Mouse (Mus musculus) adrenal gland, adult 8-10 months (tissue): ENCODE results near the gene Rab11b. TPM values are rescaled to one million over a fixed set of nuclear protein-coding genes. Genes with fewer than 3 reads are reported as not detected.

Experiments
- DNase-seq: peaks from one replicate; pipeline ENCODE4 v3.0.0; 2022
- total RNA-seq, 4 experiments: library from RNA; stranded (reverse); gene quantifications; 2 replicates each; pipeline ENCODE4 v1.2.4; 2022

Rab11b gene
- total RNA-seq, 4 experiments from 2014 or later: 251 to 297 (median 270) TPM

DNA sequence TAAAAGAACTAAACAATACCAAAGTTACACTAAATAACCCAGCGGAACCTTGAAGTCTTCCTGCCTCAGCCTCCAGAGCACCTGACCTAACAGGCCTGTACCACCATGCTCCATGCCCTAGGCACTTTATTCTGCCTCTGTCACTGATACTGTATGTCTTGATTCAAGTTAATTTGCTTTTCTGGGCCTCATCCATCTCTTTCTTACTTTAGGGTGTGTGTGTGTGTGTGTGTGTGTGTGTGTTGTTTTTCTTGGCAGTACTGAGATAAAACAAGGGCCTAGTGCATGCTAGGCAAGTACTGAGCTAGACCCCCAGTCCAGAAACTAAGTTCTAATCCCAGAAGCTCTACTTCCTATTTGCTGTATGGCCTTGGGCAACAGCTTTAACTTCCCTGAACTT, 43.1 kb downstream of the Rab11b start:
- no peak for DNase-seq

DNA sequence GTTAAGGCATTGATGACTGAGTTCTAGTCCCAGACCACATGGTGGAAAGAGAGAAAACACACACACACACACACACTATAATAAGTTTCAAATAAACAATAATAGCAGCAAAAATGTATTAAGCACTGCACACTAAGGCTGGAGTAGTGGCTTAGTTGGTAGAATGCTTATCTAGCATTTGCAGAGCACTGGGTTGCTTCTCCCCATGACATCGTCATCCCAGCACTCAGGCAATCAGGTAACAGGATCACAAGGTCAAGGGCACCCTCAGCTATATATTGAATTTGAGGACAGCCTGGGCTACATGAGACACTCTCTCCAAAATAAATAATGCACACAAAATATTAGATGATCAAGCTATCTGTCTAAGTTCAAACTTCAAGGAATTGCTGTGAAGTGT, 45.6 kb downstream of the Rab11b start:
- DNase-seq: no peak

DNA sequence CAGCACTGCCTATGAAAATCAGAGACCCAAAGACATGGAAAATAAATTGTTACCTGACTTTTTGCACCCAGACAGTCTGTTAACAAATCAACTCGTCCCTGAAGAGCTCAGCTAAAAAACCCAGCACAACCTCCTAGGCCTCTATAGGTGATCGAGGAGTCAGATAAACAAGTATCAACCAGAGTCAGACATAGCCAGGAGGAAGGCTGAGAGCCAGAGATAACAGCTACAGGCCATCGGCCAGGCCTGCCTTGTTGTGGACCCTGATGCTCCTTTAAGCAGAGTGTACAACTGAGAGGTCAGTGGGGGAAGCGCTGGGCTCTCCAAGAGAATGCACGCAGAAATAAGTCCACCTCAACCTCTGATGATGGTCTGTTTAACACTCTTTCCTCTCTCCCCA, 47.1 kb downstream of the Rab11b start:
- DNase-seq: no peak

DNA sequence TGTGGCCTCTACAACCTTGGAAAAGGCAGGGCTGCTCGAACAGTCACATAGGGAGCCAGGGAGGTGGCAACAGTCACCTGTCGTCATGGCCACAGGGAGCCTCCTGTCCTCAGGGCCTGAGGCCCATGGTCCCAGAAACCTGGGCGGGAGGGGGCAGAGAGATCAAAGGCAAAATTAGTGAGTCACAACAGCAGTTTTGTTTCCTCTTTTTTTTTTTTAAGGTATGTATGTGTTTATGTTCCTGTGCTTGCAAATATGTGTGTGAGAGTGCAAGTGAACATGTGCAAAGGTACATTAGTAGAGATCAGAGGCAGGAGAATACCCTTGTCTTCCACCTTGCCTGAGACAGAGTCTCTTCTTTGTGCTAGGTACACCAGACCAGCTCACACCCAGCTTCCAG, 50.5 kb downstream of the Rab11b start:
- DNase-seq: no peak

DNA sequence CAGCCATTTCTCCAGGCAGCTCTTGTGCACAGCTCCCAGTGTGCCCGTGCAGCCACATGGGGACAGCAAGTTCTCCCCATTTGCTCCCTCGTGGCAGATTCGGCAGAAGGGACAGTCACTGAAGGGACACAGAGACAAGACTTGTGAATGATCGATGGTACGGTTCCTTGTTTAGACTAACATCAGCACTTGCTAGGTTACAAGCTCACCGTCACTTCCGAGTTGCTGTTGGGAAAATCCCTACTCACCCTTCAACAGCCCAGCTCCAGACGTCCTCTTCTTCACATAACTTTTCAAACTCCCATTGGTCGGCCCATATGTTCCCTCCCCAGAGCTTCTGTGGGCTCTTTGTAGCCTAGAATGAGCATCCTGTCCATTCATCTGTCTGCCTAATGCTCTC, 57.2 kb downstream of the Rab11b start:
- DNase-seq: no peak

DNA sequence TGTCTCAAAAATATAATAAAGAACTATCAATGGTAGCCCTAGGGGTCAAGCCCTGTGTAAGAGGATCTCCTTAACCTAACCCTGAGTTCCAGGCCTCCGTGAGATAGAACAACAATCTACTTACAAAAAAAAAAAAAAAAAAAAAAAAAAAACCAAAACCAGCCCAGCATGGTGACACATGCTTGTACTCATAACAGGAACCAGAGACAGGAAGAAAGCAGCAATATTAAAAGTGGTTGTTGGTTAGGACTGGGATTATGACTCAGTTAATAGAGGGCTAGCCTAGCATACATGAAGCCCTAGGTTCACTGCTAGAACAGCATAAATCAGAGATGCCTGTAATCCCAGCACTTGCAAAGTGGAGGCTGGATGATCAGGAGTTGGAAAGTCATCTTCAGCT, 58.2 kb downstream of the Rab11b start:
- no peak for DNase-seq

DNA sequence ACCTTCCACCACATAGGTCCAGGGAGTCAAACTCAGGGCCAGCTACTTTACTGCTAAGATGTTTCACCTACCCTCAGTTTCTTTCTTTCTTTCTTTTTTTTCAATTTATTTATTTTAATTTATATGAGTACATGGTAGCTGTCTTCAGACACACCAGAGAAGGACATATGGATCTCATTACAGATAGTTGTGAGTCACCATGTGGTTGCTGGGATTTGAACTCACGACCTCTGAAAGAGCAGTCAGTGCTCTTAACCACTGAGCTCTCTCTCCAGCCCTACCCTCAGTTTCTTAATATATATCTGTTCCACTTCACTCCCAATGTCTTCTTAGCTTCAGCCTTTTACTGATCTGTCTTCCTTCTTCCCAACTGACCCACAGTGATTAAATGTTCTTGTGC, 64.9 kb downstream of the Rab11b start:
- DNase-seq: no peak

Other genes starting within 250 kb of the Rab11b start
- gene Adamts10, start 236.3 kb downstream of the Rab11b start, total RNA-seq: 10 to 100 TPM; 26.5 to 40.7 (median 30.1) TPM
- 10 to 100 TPM in 1 of 4 experiments, 1 to 10 TPM in 3; 4.3 to 11.1 (median 6.1) TPM for gene Myo1f, start 204.8 kb downstream of the Rab11b start, total RNA-seq
- gene Zfp414, start 131.4 kb downstream of the Rab11b start, total RNA-seq: 10 to 100 TPM; 35.0 to 68.4 (median 50.1) TPM
- gene Pram1, start 122.5 kb downstream of the Rab11b start, total RNA-seq: 1 to 10 TPM in 2 of 4 experiments, under 1 TPM in 1, not detected in 1; 0.87 to 2.2 (median 2.1) TPM
- 100 to 1,000 TPM; 130 to 158 (median 141) TPM for gene Hnrnpm, start 73.7 kb downstream of the Rab11b start, total RNA-seq
- 100 to 1,000 TPM in 3 of 4 experiments, 10 to 100 TPM in 1; 96.1 to 125 (median 112) TPM for gene March2, start 41.9 kb downstream of the Rab11b start, total RNA-seq
- gene Angptl4, start 21.3 kb upstream of the Rab11b start, total RNA-seq: 10 to 100 TPM; 37.2 to 78.4 (median 46.3) TPM
- 100 to 1,000 TPM in 3 of 4 experiments, 10 to 100 TPM in 1; 69.8 to 130 (median 111) TPM for gene Kank3, start 50.0 kb upstream of the Rab11b start, total RNA-seq
- gene Rps28, start 64.0 kb upstream of the Rab11b start, total RNA-seq: 1,000 to 10,000 TPM; 1,538 to 1,820 (median 1,607) TPM
- 100 to 1,000 TPM; 371 to 504 (median 430) TPM for gene Ndufa7, start 64.0 kb upstream of the Rab11b start, total RNA-seq
- gene Cd320, start 82.6 kb upstream of the Rab11b start, total RNA-seq: 10 to 100 TPM; 29.5 to 63.3 (median 37.6) TPM
- not detected for gene Gm7029, start 113.3 kb upstream of the Rab11b start, total RNA-seq
- 1 to 10 TPM; 1.7 to 3.2 (median 2.6) TPM for gene Kifc1, start 130.1 kb upstream of the Rab11b start, total RNA-seq
- gene Platr17, start 144.6 kb upstream of the Rab11b start, total RNA-seq: not detected
- gene Daxx, start 148.9 kb upstream of the Rab11b start, total RNA-seq: 10 to 100 TPM; 30.2 to 36.2 (median 33.8) TPM
- 100 to 1,000 TPM; 195 to 259 (median 213) TPM for gene Tapbp, start 155.4 kb upstream of the Rab11b start, total RNA-seq
- gene Zbtb22, start 155.4 kb upstream of the Rab11b start, total RNA-seq: 10 to 100 TPM; 35.3 to 39.7 (median 37.5) TPM
- gene Rgl2, start 169.0 kb upstream of the Rab11b start, total RNA-seq: 10 to 100 TPM; 42.1 to 76.2 (median 60.1) TPM
- gene Pfdn6, start 179.8 kb upstream of the Rab11b start, total RNA-seq: 100 to 1,000 TPM in 1 of 4 experiments, 10 to 100 TPM in 3; 74.1 to 119 (median 79.6) TPM
- gene Wdr46, start 180.1 kb upstream of the Rab11b start, total RNA-seq: 10 to 100 TPM; 30.0 to 43.8 (median 35.1) TPM
- 1 to 10 TPM; 6.9 to 8.7 (median 7.6) TPM for gene B3galt4, start 191.0 kb upstream of the Rab11b start, total RNA-seq
- gene Vps52, start 195.3 kb upstream of the Rab11b start, total RNA-seq: 10 to 100 TPM; 58.6 to 83.5 (median 69.6) TPM
- gene Rps18, start 195.5 kb upstream of the Rab11b start, total RNA-seq: 100 to 1,000 TPM; 668 to 711 (median 693) TPM
- 100 to 1,000 TPM; 493 to 638 (median 583) TPM for gene H2-K1, start 239.8 kb upstream of the Rab11b start, total RNA-seq